28 mouse cellular contexts compared by ENCODE assay signal in the genomic region with DNA sequence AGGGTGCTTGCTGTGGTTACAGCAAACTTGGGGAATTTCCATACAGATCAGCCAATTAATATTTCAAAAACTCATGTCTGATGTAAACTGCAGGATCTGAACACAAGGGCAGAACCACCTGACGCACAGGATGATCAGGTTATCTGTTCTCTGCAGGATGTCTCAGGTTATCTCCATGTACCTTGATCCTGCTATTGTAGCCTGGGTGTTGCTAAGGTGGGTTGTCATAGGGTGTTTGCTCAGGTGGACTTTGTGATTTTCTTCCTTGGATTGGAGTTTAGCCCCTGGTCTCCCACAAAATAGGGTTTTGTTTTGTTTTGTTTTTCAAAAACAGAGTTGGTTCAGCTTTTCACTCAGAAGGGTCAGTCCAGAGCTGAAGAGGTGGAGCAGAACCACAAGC.
DNase-seq lines count a peak whose midpoint lies in the region; ATAC-seq lines count a peak whose summit lies in the region.
"Had no signal": no experiment of that assay in that cellular context is flagged by ENCODE, and none has a peak within 500 bp of the region (broad histone marks: within the 10 kb centered on the region; RNA-seq: fewer than 3 reads in every experiment).

No protein-coding gene starts in this region.

- no peaks in the 10 kb centered on the region for H3K27me3 ChIP-seq in forebrain, embryonic 12.5 days
- no peaks in the 10 kb centered on the region for H3K27me3 ChIP-seq in forebrain, embryonic 13.5 days
- H3K27me3 ChIP-seq in hindbrain, embryonic 15.5 days: no peaks in the 10 kb centered on the region
- H3K27me3 ChIP-seq in hindbrain, embryonic 10.5 days (ENCODE audit: insufficient read depth, poor library complexity, severe bottlenecking): no peaks in the 10 kb centered on the region
- H3K27me3 ChIP-seq: limb, embryonic 15.5 days; neural tube, embryonic 13.5 days; stomach, embryonic 15.5 days had no signal

- no peaks in the 10 kb centered on the region for H3K9me3 ChIP-seq in forebrain, embryonic 12.5 days
- no peaks in the 10 kb centered on the region for H3K9me3 ChIP-seq in forebrain, embryonic 13.5 days (replicated peaks)
- no peaks in the 10 kb centered on the region for H3K9me3 ChIP-seq in hindbrain, embryonic 15.5 days
- H3K9me3 ChIP-seq in hindbrain, embryonic 10.5 days: no peaks in the 10 kb centered on the region
- H3K9me3 ChIP-seq: limb, embryonic 10.5 days; limb, embryonic 15.5 days; neural tube, embryonic 13.5 days; stomach, embryonic 15.5 days had no signal

- WGBS in forebrain, embryonic 12.5 days: 90% methylated on average over 1 of the region's 1 CpGs
- 87% methylated on average over 1 of the region's 1 CpGs for WGBS in forebrain, embryonic 13.5 days
- WGBS in hindbrain, embryonic 15.5 days: 97% methylated on average over 1 of the region's 1 CpGs
- WGBS in hindbrain, embryonic 10.5 days: 98% methylated on average over 1 of the region's 1 CpGs

- DNase-seq in hindbrain, embryonic 10.5 days (ENCODE audit: low spot score): no peak
- peak; percentile 24 for DNase-seq in MEL-GATA-1-ER (ENCODE audit: extremely low read depth, low read depth)
- peak; percentile 60 for DNase-seq in yolk sac, embryonic 10.5 days (ENCODE audit: low spot score)
- no peak for DNase-seq in adrenal gland, postnatal 36 days
- DNase-seq: adrenal gland, postnatal 14 days; cerebellum, adult 11-12 months; cerebellum, postnatal 10 days; forebrain, postnatal 0 days; gastrocnemius, postnatal 14 days; heart, postnatal 14 days; kidney, adult 9 months; kidney, postnatal 10 days; layer of hippocampus, adult 9-11 months; lung, adult 2 months; lung, postnatal 10 days; right cerebral cortex, postnatal 14 days had no signal

- 0 out of 2 replicates have a peak overlapping the region, but pooled peaks have one; percentile 8 for H3K4me2 ChIP-seq in forebrain, embryonic 12.5 days
- H3K4me2 ChIP-seq in forebrain, embryonic 13.5 days: no peak overlapping the region
- no peak overlapping the region for H3K4me2 ChIP-seq in hindbrain, embryonic 15.5 days
- H3K4me2 ChIP-seq: limb, embryonic 15.5 days; neural tube, embryonic 13.5 days; stomach, embryonic 15.5 days had no signal

- peak overlapping the region; percentile 68; the same call in 1 of the 2 replicates for H3K27ac ChIP-seq in forebrain, embryonic 12.5 days
- no peak overlapping the region for H3K27ac ChIP-seq in forebrain, embryonic 13.5 days
- H3K27ac ChIP-seq in hindbrain, embryonic 15.5 days (replicated peaks): peak overlapping the region; percentile 63
- no peak overlapping the region for H3K27ac ChIP-seq in hindbrain, embryonic 10.5 days
- H3K27ac ChIP-seq: limb, embryonic 10.5 days; limb, embryonic 15.5 days; liver, embryonic 14.5 days; macrophage; stomach, embryonic 15.5 days had no signal

- H3K36me3 ChIP-seq in forebrain, embryonic 12.5 days (replicated peaks): no peaks in the 10 kb centered on the region
- H3K36me3 ChIP-seq in forebrain, embryonic 13.5 days (ENCODE audit: poor library complexity, severe bottlenecking): no peaks in the 10 kb centered on the region
- no peaks in the 10 kb centered on the region for H3K36me3 ChIP-seq in hindbrain, embryonic 15.5 days
- no peaks in the 10 kb centered on the region for H3K36me3 ChIP-seq in hindbrain, embryonic 10.5 days
- H3K36me3 ChIP-seq: G1E; limb, embryonic 10.5 days; limb, embryonic 15.5 days; neural tube, embryonic 13.5 days; stomach, embryonic 15.5 days had no signal

- H3K4me1 ChIP-seq in forebrain, embryonic 12.5 days: peaks cover 31% of the 10 kb centered on the region
- H3K4me1 ChIP-seq in forebrain, embryonic 13.5 days: peaks cover 44% of the 10 kb centered on the region
- peaks cover 56% of the 10 kb centered on the region for H3K4me1 ChIP-seq in hindbrain, embryonic 15.5 days (replicated peaks)
- peaks cover 35% of the 10 kb centered on the region for H3K4me1 ChIP-seq in hindbrain, embryonic 10.5 days (replicated peaks)
- H3K4me1 ChIP-seq: stomach, embryonic 15.5 days had no signal

- no peak overlapping the region for H3K4me3 ChIP-seq in forebrain, embryonic 12.5 days (replicated peaks)
- H3K4me3 ChIP-seq in forebrain, embryonic 13.5 days: no peak overlapping the region
- H3K4me3 ChIP-seq in hindbrain, embryonic 15.5 days: no peak overlapping the region
- H3K4me3 ChIP-seq in hindbrain, embryonic 10.5 days: no peak overlapping the region
- H3K4me3 ChIP-seq: erythroblast, embryonic 14.5 days; limb, embryonic 10.5 days; limb, embryonic 15.5 days; myocyte; neural tube, embryonic 13.5 days; stomach, embryonic 15.5 days had no signal

- no peak for ATAC-seq in forebrain, embryonic 12.5 days (ENCODE audit: low FRiP score)
- ATAC-seq in forebrain, embryonic 13.5 days: no peak
- no peak for ATAC-seq in hindbrain, embryonic 15.5 days (ENCODE audit: low FRiP score, low read depth)
- ATAC-seq: forebrain, postnatal 0 days had no signal

- H3K9ac ChIP-seq in forebrain, embryonic 12.5 days: no peak overlapping the region
- H3K9ac ChIP-seq in forebrain, embryonic 13.5 days: no peak overlapping the region
- H3K9ac ChIP-seq in hindbrain, embryonic 15.5 days: no peak overlapping the region
- H3K9ac ChIP-seq: forebrain, postnatal 0 days; limb, embryonic 15.5 days; liver, embryonic 14.5 days; stomach, embryonic 15.5 days had no signal

Comparison
In these comparisons a context has a peak if more than half of its experiments do, and no peak if none do; other contexts are left out.
1. H3K27ac ChIP-seq: peak in forebrain, embryonic 12.5 days (single experiment) and hindbrain, embryonic 15.5 days (single experiment); none in forebrain, embryonic 13.5 days (single experiment) and hindbrain, embryonic 10.5 days (single experiment).
2. DNase-seq: peak in MEL-GATA-1-ER (single experiment) and yolk sac, embryonic 10.5 days (single experiment); none in hindbrain, embryonic 10.5 days (single experiment) and adrenal gland, postnatal 36 days (0 of 2).